Mouse (Mus musculus) lung, postnatal 0 days (tissue): ENCODE measurements around the gene Tubgcp4.

ENCODE experiments used
- CTCF ChIP-seq: IDR thresholded peaks from 2 replicates; pipeline ENCODE4 v1.5.1; 2016; ENCODE audit warnings: antibody characterized with exemption, mild to moderate bottlenecking
- EP300 ChIP-seq: IDR thresholded peaks from 2 replicates; pipeline ENCODE4 v1.6.1; 2016; ENCODE audit warnings: antibody characterized with exemption, mild to moderate bottlenecking, control low read depth

GRCm38 (mm10) chr2:121142415-121142814 lies 28.0 kb upstream of the Tubgcp4 start:
- TF ChIP-seq CTCF (no peak), EP300 (no peak)
